Mouse (Mus musculus) heart, embryonic 10.5 days (tissue): ENCODE data around the gene Herc4. TPM values are rescaled to one million over a fixed set of nuclear protein-coding genes. Genes with fewer than 3 reads are reported as not detected.

Experiments used
- DNase-seq: peaks from one replicate; pipeline ENCODE4 v3.0.0-alpha.2; 2017; ENCODE audit warnings: low spot score
- H3K27ac ChIP-seq: fragments of 300-500 bp; sonication (generic); 2 replicates; pipeline ENCODE4 v1.5.1; 2016; ENCODE audit warnings: mild to moderate bottlenecking
- H3K27me3 ChIP-seq: fragments of 300-500 bp; sonication (generic); 2 replicates; pipeline ENCODE4 v1.6.1; 2016; ENCODE audit warnings: mild to moderate bottlenecking; ENCODE audit not compliant: poor library complexity, insufficient read depth, severe bottlenecking
- H3K36me3 ChIP-seq: fragments of 300-500 bp; sonication (generic); 2 replicates; pipeline ENCODE4 v1.6.1; 2016; ENCODE audit warnings: mild to moderate bottlenecking, moderate library complexity
- H3K4me1 ChIP-seq: fragments of 300-500 bp; sonication (generic); 2 replicates; pipeline ENCODE4 v1.6.1; 2016; ENCODE audit warnings: mild to moderate bottlenecking
- H3K4me3 ChIP-seq: fragments of 300-500 bp; sonication (generic); 2 replicates; pipeline ENCODE4 v1.5.1; 2016; ENCODE audit warnings: mild to moderate bottlenecking, moderate library complexity
- H3K9me3 ChIP-seq: fragments of 300-500 bp; sonication (generic); 2 replicates; pipeline ENCODE4 v1.6.1; 2016; ENCODE audit warnings: mild to moderate bottlenecking, moderate library complexity
- WGBS: fragments of 180-500 bp; shearing (Covaris S2); methylation state at CpG from one replicate; pipeline ENCODE4 v1.1.7; 2016; 5-methylcytosine and 5-hydroxymethylcytosine counted together
- polyA plus RNA-seq: library from polyadenylated mRNA; unstranded; fragments of >200 nt; fragmentation: Nextera tagmentation; extraction: Ambion mirVana; gene quantifications from 2 replicates; pipeline ENCODE4 v1.2.1, GENCODE M21; 2016

Herc4 gene
- 36.0 and 38.4 TPM in 2 replicates for polyA plus RNA-seq

DNA sequence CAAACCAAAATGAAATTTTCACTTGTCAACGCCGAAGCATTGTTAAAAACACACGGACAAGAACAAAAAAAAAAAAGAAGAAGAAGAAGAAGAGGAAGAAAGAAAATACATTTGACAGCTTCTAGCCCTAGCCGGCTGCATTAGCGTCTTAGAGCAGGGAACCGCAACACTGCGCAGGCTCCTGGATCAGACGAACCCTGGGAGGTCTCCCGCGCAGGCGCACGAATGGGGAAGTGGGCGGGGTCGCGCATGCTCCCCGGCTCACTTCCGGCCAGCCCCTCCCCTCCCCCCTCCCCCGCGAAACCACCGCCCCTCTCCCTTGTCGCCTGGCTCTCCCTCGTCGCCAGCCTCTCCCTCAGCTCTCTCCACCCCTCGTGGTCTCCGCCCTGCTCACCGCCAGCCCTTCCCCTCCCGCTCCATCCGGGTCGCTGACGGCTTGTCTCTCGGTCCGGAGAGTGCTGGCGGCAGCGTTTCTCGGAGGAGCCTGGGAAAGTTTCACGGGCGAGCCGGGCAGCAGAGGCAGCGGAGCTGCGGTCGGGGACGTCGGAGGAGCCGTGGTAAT lies at the start of gene Herc4:
TSS of gene Herc4 (plus strand) at position 318 of the 562 bp plus-strand sequence.
- under 1% methylated on average over 38 of the region's 44 CpGs for WGBS
- peak within 1 kb of the TSS; percentile 81 for H3K4me3 ChIP-seq
- H3K9me3 ChIP-seq: no peaks in the 10 kb centered on the region
- peaks cover 9% of the 10 kb centered on the region; the same call in 1 of the 2 replicates for H3K36me3 ChIP-seq
- H3K27ac ChIP-seq: peak within 1 kb of the TSS; percentile 93
- H3K27me3 ChIP-seq: no peaks in the 10 kb centered on the region
- 0 out of 2 replicates have a peak, but pooled peaks cover 7% of the 10 kb centered on the region for H3K4me1 ChIP-seq
- peak; percentile 98 for DNase-seq

DNA sequence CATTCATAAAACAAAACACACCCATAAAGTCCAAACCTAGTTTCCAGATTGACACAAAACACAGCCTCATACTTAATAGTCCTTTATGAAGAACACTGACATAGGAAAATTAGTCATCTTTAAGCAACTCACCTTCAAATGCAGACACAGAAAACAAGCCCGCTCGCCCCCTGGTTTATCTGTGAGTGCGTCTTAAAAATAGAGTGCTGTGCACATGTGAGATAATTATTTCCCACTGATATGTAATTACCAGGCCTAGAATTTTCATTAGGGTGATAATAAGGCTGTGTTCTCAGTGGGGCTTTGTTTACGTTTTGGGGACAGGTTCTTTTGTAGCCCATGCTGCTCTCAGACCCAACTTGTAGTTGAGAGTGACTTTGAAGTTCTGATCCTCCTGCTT lies 44.6 kb upstream of the Herc4 start:
- no peak overlapping the region for H3K27ac ChIP-seq
- H3K27me3 ChIP-seq: no peaks in the 10 kb centered on the region
- H3K36me3 ChIP-seq: no peaks in the 10 kb centered on the region
- DNase-seq: no peak
- no peak overlapping the region for H3K4me3 ChIP-seq
- no peaks in the 10 kb centered on the region for H3K9me3 ChIP-seq
- no peaks in the 10 kb centered on the region; the same call in 1 of the 2 replicates for H3K4me1 ChIP-seq
- WGBS: 67% methylated on average over 4 of the region's 4 CpGs

DNA sequence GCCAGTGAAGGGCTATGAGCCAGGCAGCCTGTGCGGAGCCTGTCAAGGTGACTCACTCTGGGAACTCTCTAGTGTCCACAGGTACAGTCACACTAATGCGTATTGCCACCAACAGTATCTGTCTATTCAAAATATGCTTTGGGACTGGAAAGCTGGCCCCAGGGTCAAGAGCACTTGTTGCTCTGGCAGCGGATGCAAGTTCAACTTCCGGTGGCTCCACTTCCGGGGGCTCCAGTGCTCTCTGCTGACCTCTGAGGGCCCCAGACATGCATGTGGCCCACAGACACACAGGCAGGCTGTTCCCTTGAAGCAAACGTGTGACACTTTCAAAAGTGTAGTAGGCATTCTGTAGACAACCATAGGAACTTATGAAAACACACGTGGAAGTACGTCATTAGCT lies 42.1 kb upstream of the Herc4 start:
- H3K9me3 ChIP-seq: no peaks in the 10 kb centered on the region
- H3K27ac ChIP-seq: no peak overlapping the region
- H3K4me1 ChIP-seq: no peaks in the 10 kb centered on the region; the same call in 1 of the 2 replicates
- no peaks in the 10 kb centered on the region for H3K27me3 ChIP-seq
- 78% methylated on average over 8 of the region's 8 CpGs for WGBS
- no peak for DNase-seq
- H3K4me3 ChIP-seq: no peak overlapping the region
- no peaks in the 10 kb centered on the region for H3K36me3 ChIP-seq

GRCm38 (mm10) chr10:63203002-63203401 lies 40.6 kb upstream of the Herc4 start:
- H3K27ac ChIP-seq: no peak overlapping the region
- H3K36me3 ChIP-seq: no peaks in the 10 kb centered on the region
- H3K27me3 ChIP-seq: no peaks in the 10 kb centered on the region
- 68% methylated on average over 3 of the region's 3 CpGs for WGBS
- H3K4me3 ChIP-seq: peak overlapping the region; percentile 45; the same call in 1 of the 2 replicates
- H3K9me3 ChIP-seq: no peaks in the 10 kb centered on the region
- DNase-seq: no peak
- no peaks in the 10 kb centered on the region; the same call in 1 of the 2 replicates for H3K4me1 ChIP-seq

DNA sequence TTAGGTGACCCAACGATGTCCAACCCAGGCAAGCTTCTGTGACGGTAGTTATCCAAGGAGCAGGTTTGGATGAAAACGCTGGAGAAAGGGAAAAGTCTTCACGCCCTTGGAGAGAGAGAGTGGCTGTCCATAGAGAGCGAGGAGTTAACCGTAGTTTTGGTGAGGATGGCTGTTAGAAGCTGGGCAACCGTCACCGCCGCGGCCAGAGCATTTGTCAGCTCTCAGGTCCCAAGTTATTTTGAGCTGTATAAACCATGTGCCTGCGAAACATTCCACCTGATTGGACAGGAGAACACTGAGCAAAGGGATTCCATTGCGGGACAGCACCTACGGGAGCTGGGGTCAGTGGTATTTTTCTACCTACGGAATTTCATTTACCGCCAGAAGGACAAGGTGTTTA lies 39.9 kb upstream of the Herc4 start, which contains the start of gene Mypn:
TSS of gene Mypn (minus strand) at position 225 of the 400 bp plus-strand sequence.
- Histone ChIP-seq H3K27ac (peak within 1 kb of the TSS; percentile 72; the same call in 1 of the 2 replicates), H3K9me3 (no peaks in the 10 kb centered on the region), H3K27me3 (no peaks in the 10 kb centered on the region), H3K4me3 (peak within 1 kb of the TSS; percentile 45), H3K36me3 (no peaks in the 10 kb centered on the region), H3K4me1 (no peaks in the 10 kb centered on the region; the same call in 1 of the 2 replicates)
- WGBS: 54% methylated on average over 15 of the region's 15 CpGs
- peak; percentile 73 for DNase-seq

GRCm38 (mm10) chr10:63208871-63209270 lies 34.7 kb upstream of the Herc4 start:
- Histone ChIP-seq H3K4me1 (no peaks in the 10 kb centered on the region), H3K9me3 (no peaks in the 10 kb centered on the region), H3K36me3 (no peaks in the 10 kb centered on the region), H3K4me3 (no peak overlapping the region), H3K27me3 (no peaks in the 10 kb centered on the region), H3K27ac (no peak overlapping the region)
- WGBS: 68% methylated on average over 6 of the region's 6 CpGs
- no peak for DNase-seq

- no peaks in the 10 kb centered on the region for H3K36me3 ChIP-seq
- no peaks in the 10 kb centered on the region for H3K4me1 ChIP-seq
- WGBS: 79% methylated on average over 7 of the region's 7 CpGs
- no peak overlapping the region for H3K27ac ChIP-seq
- H3K9me3 ChIP-seq: no peaks in the 10 kb centered on the region
- H3K27me3 ChIP-seq: no peaks in the 10 kb centered on the region
- peak; percentile 5 for DNase-seq
- no peak overlapping the region for H3K4me3 ChIP-seq
Measured at GRCm38 (mm10) chr10:63221081-63221783, 22.4 kb upstream of the Herc4 start.

- no peak overlapping the region for H3K27ac ChIP-seq
- H3K4me1 ChIP-seq: no peaks in the 10 kb centered on the region
- no peak overlapping the region for H3K4me3 ChIP-seq
- WGBS: 79% methylated on average over 12 of the region's 12 CpGs
- H3K36me3 ChIP-seq: no peaks in the 10 kb centered on the region
- no peaks in the 10 kb centered on the region for H3K9me3 ChIP-seq
- DNase-seq: peak; percentile 57
- H3K27me3 ChIP-seq: no peaks in the 10 kb centered on the region
Measured at GRCm38 (mm10) chr10:63224341-63224740, 19.3 kb upstream of the Herc4 start.

GRCm38 (mm10) chr10:63230266-63230665 lies 13.3 kb upstream of the Herc4 start:
- H3K27me3 ChIP-seq: no peaks in the 10 kb centered on the region
- no peak for DNase-seq
- 78% methylated on average over 7 of the region's 7 CpGs for whole genome bisulfite sequencing
- no peaks in the 10 kb centered on the region for H3K36me3 ChIP-seq
- no peak overlapping the region for H3K27ac ChIP-seq
- peaks cover 4% of the 10 kb centered on the region; the same call in 1 of the 2 replicates for H3K4me1 ChIP-seq
- no peaks in the 10 kb centered on the region for H3K9me3 ChIP-seq
- H3K4me3 ChIP-seq: no peak overlapping the region

- DNase-seq: no peak
- Histone ChIP-seq H3K9me3 (no peaks in the 10 kb centered on the region), H3K36me3 (no peaks in the 10 kb centered on the region), H3K27me3 (no peaks in the 10 kb centered on the region), H3K4me1 (peaks cover 4% of the 10 kb centered on the region; the same call in 1 of the 2 replicates), H3K27ac (no peak overlapping the region), H3K4me3 (no peak overlapping the region)
- 20% methylated on average over 3 of the region's 5 CpGs for WGBS
Measured at GRCm38 (mm10) chr10:63230854-63231253, 12.8 kb upstream of the Herc4 start.

GRCm38 (mm10) chr10:63231630-63232029 lies 12.0 kb upstream of the Herc4 start:
- Histone ChIP-seq H3K9me3 (no peaks in the 10 kb centered on the region), H3K36me3 (no peaks in the 10 kb centered on the region), H3K4me3 (no peak overlapping the region), H3K4me1 (peaks cover 4% of the 10 kb centered on the region; the same call in 1 of the 2 replicates), H3K27ac (no peak overlapping the region), H3K27me3 (no peaks in the 10 kb centered on the region)
- 64% methylated on average over 5 of the region's 5 CpGs for WGBS
- no peak for DNase-seq

- no peaks in the 10 kb centered on the region for H3K27me3 ChIP-seq
Measured at GRCm38 (mm10) chr10:63234133-63234532, 9.5 kb upstream of the Herc4 start.

DNA sequence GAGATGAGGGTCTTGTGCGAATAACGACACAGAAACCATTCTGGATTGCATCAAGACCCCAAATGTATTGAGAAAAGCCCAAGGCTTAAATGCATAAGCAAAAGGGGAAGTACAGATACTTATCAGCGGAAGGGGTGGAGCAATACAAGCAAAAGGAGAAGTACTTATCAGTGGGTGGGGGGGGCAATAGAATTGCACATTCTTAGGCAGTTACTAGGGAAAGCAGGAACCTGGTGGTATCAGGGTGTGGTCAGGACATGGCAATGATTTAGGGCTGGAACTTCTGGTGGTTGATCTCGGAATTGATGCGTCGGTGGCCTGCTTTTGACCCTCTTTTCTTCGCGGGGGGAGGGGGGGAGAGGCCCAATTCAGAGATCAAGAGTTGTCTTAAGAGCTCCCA lies 7.7 kb upstream of the Herc4 start:
- 70% methylated on average over 8 of the region's 8 CpGs for WGBS
- peaks cover 1% of the 10 kb centered on the region; the same call in 1 of the 2 replicates for H3K4me1 ChIP-seq
- no peak for DNase-seq

More at GRCm38 (mm10) chr10:63234133-63234532, 9.5 kb upstream of the Herc4 start:
- peaks cover 4% of the 10 kb centered on the region; the same call in 1 of the 2 replicates for H3K4me1 ChIP-seq
- H3K36me3 ChIP-seq: no peaks in the 10 kb centered on the region
- no peaks in the 10 kb centered on the region for H3K9me3 ChIP-seq
- no peak for DNase-seq
- H3K27ac ChIP-seq: no peak overlapping the region
- no peak overlapping the region for H3K4me3 ChIP-seq
- 82% methylated on average over 5 of the region's 5 CpGs for WGBS

More for the DNA sequence above, 7.7 kb upstream of the Herc4 start:
- H3K4me3 ChIP-seq: no peak overlapping the region
- H3K9me3 ChIP-seq: no peaks in the 10 kb centered on the region
- no peaks in the 10 kb centered on the region for H3K36me3 ChIP-seq
- no peak overlapping the region for H3K27ac ChIP-seq
- no peaks in the 10 kb centered on the region for H3K27me3 ChIP-seq
